Mouse (Mus musculus) myocyte (in vitro differentiated cells): Measurements from ENCODE around the gene Dnmt3a. TPM values are rescaled to one million over a fixed set of nuclear protein-coding genes. Genes with fewer than 3 reads are reported as not detected.

ENCODE experiments used
- H3K27me3 ChIP-seq: one replicate; pipeline ENCODE4 v1.6.1; 2011; ENCODE audit not compliant: control insufficient read depth, insufficient read depth, insufficient read length
- H3K36me3 ChIP-seq: one replicate; pipeline ENCODE4 v1.6.1; 2011; ENCODE audit not compliant: control insufficient read depth, insufficient read depth
- H3K4me2 ChIP-seq: one replicate; pipeline ENCODE4 v1.6.1; 2011; ENCODE audit warnings: low read depth, control low read depth
- H3K4me3 ChIP-seq: one replicate; pipeline ENCODE4 v1.5.1; 2011; ENCODE audit warnings: mild to moderate bottlenecking, control low read depth, moderate library complexity
- H3K79me2 ChIP-seq: one replicate; pipeline ENCODE4 v1.6.1; 2011; ENCODE audit not compliant: control insufficient read depth, insufficient read depth
- H3ac ChIP-seq: one replicate; pipeline ENCODE4 v1.6.1; 2011; ENCODE audit not compliant: control insufficient read depth, insufficient read length
- CEBPB ChIP-seq: IDR thresholded peaks from 2 replicates; pipeline ENCODE4 v1.6.1; 2011; ENCODE audit warnings: mild to moderate bottlenecking, moderate library complexity; ENCODE audit not compliant: poor library complexity, insufficient read depth, severe bottlenecking
- E2F4 ChIP-seq: IDR thresholded peaks from one replicate; pipeline ENCODE4 v1.6.1; 2011; ENCODE audit warnings: mild to moderate bottlenecking, control low read depth, moderate library complexity; ENCODE audit not compliant: insufficient read depth
- MAX ChIP-seq: IDR thresholded peaks from one replicate; pipeline ENCODE4 v1.6.1; 2011; ENCODE audit warnings: low read depth, mild to moderate bottlenecking, control low read depth
- MYOD1 ChIP-seq, 3 experiments: IDR thresholded peaks; one replicate each; pipeline ENCODE4 v1.6.1; 2011; ENCODE audit warnings: control low read depth in 2 of 3, low read depth in 2 of 3, mild to moderate bottlenecking in 2 of 3, moderate library complexity in 1 of 3; ENCODE audit not compliant: insufficient read length in 2 of 3, control insufficient read depth in 1 of 3
- MYOG ChIP-seq, 3 experiments: IDR thresholded peaks; one replicate each; pipeline ENCODE4 v1.6.1; 2011; ENCODE audit warnings: control low read depth in 2 of 3, low read depth in 2 of 3, mild to moderate bottlenecking in 2 of 3; ENCODE audit not compliant: insufficient read length in 2 of 3, control insufficient read depth in 1 of 3, insufficient read depth in 1 of 3
- POLR2A ChIP-seq: IDR thresholded peaks from one replicate; pipeline ENCODE4 v1.6.1; 2011; ENCODE audit warnings: low read depth, mild to moderate bottlenecking, control low read depth, moderate library complexity; ENCODE audit not compliant: insufficient read length
- POLR2AphosphoS2 ChIP-seq: IDR thresholded peaks from one replicate; pipeline ENCODE4 v1.6.1; 2011; ENCODE audit warnings: low read depth, control low read depth; ENCODE audit not compliant: insufficient read length
- REST ChIP-seq: IDR thresholded peaks from one replicate; pipeline ENCODE4 v1.6.1; 2011; ENCODE audit warnings: mild to moderate bottlenecking, control low read depth, moderate library complexity; ENCODE audit not compliant: insufficient read depth, insufficient read length
- SRF ChIP-seq: IDR thresholded peaks from one replicate; pipeline ENCODE4 v1.6.1; 2011; ENCODE audit warnings: low read depth; ENCODE audit not compliant: control insufficient read depth, insufficient read length
- TCF12 ChIP-seq: IDR thresholded peaks from one replicate; pipeline ENCODE4 v1.6.1; 2011; ENCODE audit warnings: mild to moderate bottlenecking, control low read depth; ENCODE audit not compliant: poor library complexity, insufficient read depth, severe bottlenecking
- TCF3 ChIP-seq: IDR thresholded peaks from one replicate; pipeline ENCODE4 v1.6.1; 2011; ENCODE audit warnings: low read depth, control low read depth; ENCODE audit not compliant: insufficient read length
- USF1 ChIP-seq: IDR thresholded peaks from one replicate; pipeline ENCODE4 v1.6.1; 2011; ENCODE audit warnings: low read depth, mild to moderate bottlenecking, control low read depth, moderate library complexity
- polyA plus RNA-seq: library from polyadenylated mRNA; unstranded; fragments of >200 nt; fragmentation: generic; extraction: Trizol; gene quantifications from one replicate; pipeline ENCODE4 v1.2.1, GENCODE M21; 2012; ENCODE audit warnings: missing spikeins

Gene Dnmt3a
- polyA plus RNA-seq, 1 experiment = 4.6 TPM

- Histone ChIP-seq H3K4me3 (no peak overlapping the region), H3K27me3 (no peaks in the 10 kb centered on the region), H3K4me2 (no peak overlapping the region), H3K79me2 (no peaks in the 10 kb centered on the region), H3ac (no peak overlapping the region), H3K36me3 (no peaks in the 10 kb centered on the region)
- TF ChIP-seq TCF12 (no peak), POLR2A (no peak), TCF3 (no peak), POLR2AphosphoS2 (no peak), REST (no peak), CEBPB (no peak), SRF (no peak), MAX (no peak), MYOD1 (IDR thresholded peaks at IDR 0.05; ENCODE audit: control insufficient read depth in 1 of 3, insufficient read length in 2 of 3, low read depth in 2 of 3) (peak in 1 of 3 experiments; percentile 46), USF1 (no peak), MYOG (IDR thresholded peaks at IDR 0.05; ENCODE audit: control insufficient read depth in 1 of 3, insufficient read depth in 1 of 3, insufficient read length in 2 of 3, low read depth in 2 of 3) (peak in 1 of 3 experiments; percentile 64), E2F4 (no peak)
These were observed 65.2 kb downstream of the Dnmt3a start for GRCm38 (mm10) chr12:3870859-3871462.

GRCm38 (mm10) chr12:3871637-3872036 is 65.8 kb downstream of the Dnmt3a start:
- Histone ChIP-seq H3K4me2 (no peak overlapping the region), H3K79me2 (no peaks in the 10 kb centered on the region), H3K36me3 (peaks cover 7% of the 10 kb centered on the region), H3K27me3 (no peaks in the 10 kb centered on the region), H3K4me3 (no peak overlapping the region), H3ac (no peak overlapping the region)
- TF ChIP-seq REST (no peak), MAX (no peak), POLR2AphosphoS2 (no peak), SRF (no peak), MYOG (IDR thresholded peaks at IDR 0.05; ENCODE audit: control insufficient read depth in 1 of 3, insufficient read depth in 1 of 3, insufficient read length in 2 of 3, low read depth in 2 of 3) (no peak), POLR2A (no peak), TCF3 (no peak), USF1 (no peak), E2F4 (no peak), MYOD1 (IDR thresholded peaks at IDR 0.05; ENCODE audit: control insufficient read depth in 1 of 3, insufficient read length in 2 of 3, low read depth in 2 of 3) (no peak), CEBPB (no peak), TCF12 (no peak)

DNA sequence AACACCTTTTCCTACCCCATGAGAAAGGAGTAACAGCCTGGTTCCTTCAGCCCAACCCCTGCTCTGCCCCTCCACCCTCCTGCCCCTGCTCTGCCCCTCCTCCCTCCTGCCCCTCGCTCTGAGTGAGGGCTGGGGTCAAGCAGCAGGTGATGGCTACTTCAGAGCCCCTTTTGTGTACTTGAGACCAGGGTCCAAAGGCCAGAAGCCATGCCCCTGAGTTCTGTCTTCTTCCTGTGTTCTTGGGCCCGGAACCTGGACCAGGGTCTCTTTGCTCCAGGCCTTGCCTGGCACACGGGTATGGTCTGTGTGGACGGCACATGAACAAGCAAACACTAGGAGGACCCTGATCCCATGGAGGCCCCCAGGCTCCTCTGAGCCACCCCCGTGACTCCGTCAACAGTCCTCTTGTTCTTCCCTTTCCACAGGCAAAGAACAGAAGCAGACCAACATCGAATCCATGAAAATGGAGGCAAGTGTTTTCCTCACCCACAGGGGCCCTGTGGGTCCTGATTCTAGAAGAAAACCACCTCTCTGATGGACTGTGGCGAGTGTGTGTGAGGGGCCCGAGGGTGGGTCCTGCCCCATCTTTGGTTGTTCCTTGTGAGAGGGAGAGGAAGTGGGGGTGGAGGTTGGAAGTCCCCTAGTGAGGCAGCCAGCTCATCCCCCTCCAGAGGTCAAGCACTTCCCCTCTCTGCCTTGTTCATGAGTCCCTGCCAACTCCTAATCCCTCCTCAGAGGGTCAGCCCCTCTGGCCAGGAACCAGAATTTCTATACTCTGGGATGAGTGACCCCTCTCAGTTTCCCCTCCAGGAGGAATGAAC is 66.8 kb downstream of the Dnmt3a start:
- no peak overlapping the region for H3K4me2 ChIP-seq
- H3K36me3 ChIP-seq = peaks cover 7% of the 10 kb centered on the region
- H3K27me3 ChIP-seq = no peaks in the 10 kb centered on the region
- H3ac ChIP-seq = no peak overlapping the region
- TF ChIP-seq REST = no peak
- TF ChIP-seq MYOD1 (IDR thresholded peaks at IDR 0.05; ENCODE audit: control insufficient read depth in 1 of 3, insufficient read length in 2 of 3, low read depth in 2 of 3) = no peak
- no peak for TF ChIP-seq MAX
- no peak for TF ChIP-seq USF1
- TF ChIP-seq CEBPB = no peak
- no peak for TF ChIP-seq TCF3
- no peak for TF ChIP-seq POLR2A
- no peak for TF ChIP-seq E2F4
- no peak for TF ChIP-seq POLR2AphosphoS2
- TF ChIP-seq SRF = no peak
- TF ChIP-seq TCF12 = no peak
- no peak for TF ChIP-seq MYOG (IDR thresholded peaks at IDR 0.05; ENCODE audit: control insufficient read depth in 1 of 3, insufficient read depth in 1 of 3, insufficient read length in 2 of 3, low read depth in 2 of 3)
- H3K79me2 ChIP-seq = no peaks in the 10 kb centered on the region
- no peak overlapping the region for H3K4me3 ChIP-seq

DNA sequence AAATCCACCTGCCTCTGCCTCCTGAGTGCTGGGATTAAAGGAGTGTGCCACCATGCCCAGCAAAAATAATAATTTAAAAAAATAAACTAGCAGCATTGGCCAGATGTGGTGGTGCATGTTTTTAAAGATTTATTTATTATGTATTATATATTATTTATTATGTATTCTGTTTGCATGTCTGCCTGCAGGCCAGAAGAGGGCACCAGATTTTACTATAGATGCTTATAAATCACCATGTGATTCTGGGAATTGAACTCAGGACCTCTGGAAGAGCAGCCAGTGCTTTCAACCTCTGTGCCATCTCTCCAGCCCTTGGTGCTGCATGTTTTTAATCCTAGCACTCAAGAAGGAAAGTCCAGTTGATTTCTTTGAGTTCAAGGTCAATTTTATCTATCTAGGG is 69.7 kb downstream of the Dnmt3a start:
- Histone ChIP-seq H3K27me3 (no peaks in the 10 kb centered on the region), H3K4me2 (no peak overlapping the region), H3K36me3 (peaks cover 7% of the 10 kb centered on the region), H3ac (no peak overlapping the region), H3K4me3 (no peak overlapping the region), H3K79me2 (no peaks in the 10 kb centered on the region)
- no peak for TF ChIP-seq E2F4
- TF ChIP-seq POLR2A = no peak
- no peak for TF ChIP-seq MYOG (IDR thresholded peaks at IDR 0.05; ENCODE audit: control insufficient read depth in 1 of 3, insufficient read depth in 1 of 3, insufficient read length in 2 of 3, low read depth in 2 of 3)
- no peak for TF ChIP-seq MYOD1 (IDR thresholded peaks at IDR 0.05; ENCODE audit: control insufficient read depth in 1 of 3, insufficient read length in 2 of 3, low read depth in 2 of 3)
- no peak for TF ChIP-seq REST
- TF ChIP-seq POLR2AphosphoS2 = no peak
- TF ChIP-seq USF1 = no peak
- no peak for TF ChIP-seq TCF12
- no peak for TF ChIP-seq CEBPB
- no peak for TF ChIP-seq MAX
- no peak for TF ChIP-seq TCF3
- no peak for TF ChIP-seq SRF
